Mouse (Mus musculus) MEL-GATA-1-ER (cell line): ENCODE results near the gene F2rl2.

Experiments
- DNase-seq: peaks from one replicate; pipeline ENCODE4 v3.0.0-alpha.2; 2012; ENCODE audit warnings: low read depth; ENCODE audit errors: extremely low read depth

Gene F2rl2

GRCm38 (mm10) chr13:95696654-95697163 lies at the start of gene F2rl2:
Gene F2rl2 (plus strand): TSS chr13:95696853.
- DNase-seq, result no peak

GRCm38 (mm10) chr13:95647248-95647647 lies 49.4 kb upstream of the F2rl2 start:
- DNase-seq, result no peak

- no peak for DNase-seq
Measured at GRCm38 (mm10) chr13:95649941-95650340, 46.7 kb upstream of the F2rl2 start.

GRCm38 (mm10) chr13:95651870-95652668 lies 44.6 kb upstream of the F2rl2 start:
- DNase-seq, result no peak

- DNase-seq, result peak; percentile 43
Measured at GRCm38 (mm10) chr13:95653696-95654095, 43.0 kb upstream of the F2rl2 start.

- no peak for DNase-seq
Measured at GRCm38 (mm10) chr13:95655284-95655683, 41.4 kb upstream of the F2rl2 start.

GRCm38 (mm10) chr13:95657171-95657570 lies 39.5 kb upstream of the F2rl2 start:
- DNase-seq, result peak; percentile 98

- no peak for DNase-seq
Measured at GRCm38 (mm10) chr13:95659432-95659831, 37.2 kb upstream of the F2rl2 start.

GRCm38 (mm10) chr13:95663834-95664233 lies 32.8 kb upstream of the F2rl2 start:
- DNase-seq, result no peak

- DNase-seq, result no peak
Measured at GRCm38 (mm10) chr13:95665644-95666356, 30.9 kb upstream of the F2rl2 start.

GRCm38 (mm10) chr13:95667260-95667659 lies 29.4 kb upstream of the F2rl2 start:
- no peak for DNase-seq

GRCm38 (mm10) chr13:95670534-95670933 lies 26.1 kb upstream of the F2rl2 start:
- no peak for DNase-seq

- DNase-seq, result peak; percentile 96
Measured at GRCm38 (mm10) chr13:95671108-95671897, 25.4 kb upstream of the F2rl2 start.

GRCm38 (mm10) chr13:95672372-95672771 lies 24.3 kb upstream of the F2rl2 start:
- DNase-seq, result no peak

- no peak for DNase-seq
Measured at GRCm38 (mm10) chr13:95679078-95679477, 17.6 kb upstream of the F2rl2 start.

- DNase-seq, result peak; percentile 49
Measured at GRCm38 (mm10) chr13:95679491-95679941, 17.1 kb upstream of the F2rl2 start.

GRCm38 (mm10) chr13:95684656-95685244 lies 11.9 kb upstream of the F2rl2 start:
- DNase-seq, result no peak

- DNase-seq, result peak; percentile 98
Measured at GRCm38 (mm10) chr13:95685736-95686135, 10.9 kb upstream of the F2rl2 start.

- no peak for DNase-seq
Measured at GRCm38 (mm10) chr13:95688576-95688975, 8.1 kb upstream of the F2rl2 start.

- DNase-seq, result no peak
Measured at GRCm38 (mm10) chr13:95692201-95692600, 4.5 kb upstream of the F2rl2 start.

GRCm38 (mm10) chr13:95696120-95696653 lies 466 bp upstream of the F2rl2 start:
- no peak for DNase-seq
